Mouse (Mus musculus): ENCODE measurements around the gene Gpr183.

- no peak for TF ChIP-seq CTCF (IDR thresholded peaks at IDR 0.05; ENCODE audit: borderline replicate concordance, extremely low read depth, insufficient read depth, insufficient read length)
- TF ChIP-seq POLR2A (IDR thresholded peaks at IDR 0.05; ENCODE audit: borderline replicate concordance, extremely low read depth, insufficient read depth, insufficient read length, poor library complexity, severe bottlenecking): no peak
These were observed 9.7 kb downstream of the Gpr183 start for GRCm38 (mm10) chr14:121955176-121955795.

Data from brain, embryonic 14.5 days (tissue).